Mouse (Mus musculus): Measurements from ENCODE around the gene Papss2. TPM values are rescaled to one million over a fixed set of nuclear protein-coding genes. Genes with fewer than 3 reads are reported as not detected.
"Not testable (repeated sequence)": the region's sequence is repeated elsewhere in the genome, so short reads cannot be mapped to it uniquely, and the experiment has no call there.

Papss2 gene
- polyA plus RNA-seq, 1 experiment from 2014 or later: 3.5 TPM

- no peaks in the 10 kb centered on the region for H3K4me1 ChIP-seq (replicated peaks; ENCODE audit: control insufficient read depth, insufficient read depth, low read length)
- no peaks in the 10 kb centered on the region for H3K27me3 ChIP-seq (replicated peaks; ENCODE audit: control insufficient read depth, insufficient read depth, low read length)
- DNase-seq (ENCODE audit: low spot score) (no peak), ATAC-seq (replicated peaks; ENCODE audit: low FRiP score) (no peak)
- H3K9me3 ChIP-seq (ENCODE audit: control insufficient read depth, low read length): no peaks in the 10 kb centered on the region
- H3K36me3 ChIP-seq (ENCODE audit: control insufficient read depth, insufficient read depth, low read length): no peaks in the 10 kb centered on the region
- H3K9ac ChIP-seq (ENCODE audit: low read depth, low read length): no peak overlapping the region
- H3K27ac ChIP-seq (ENCODE audit: low read depth, low read length): no peak overlapping the region
- no peak overlapping the region for H3K4me2 ChIP-seq
- H3K4me3 ChIP-seq (ENCODE audit: low read depth, low read length): no peak overlapping the region
- 72% methylated on average over 5 of the region's 5 CpGs for WGBS
Measured at GRCm38 (mm10) chr19:32659346-32659745, 63.8 kb downstream of the Papss2 start.

GRCm38 (mm10) chr19:32662936-32663335 lies 67.3 kb downstream of the Papss2 start:
- Histone ChIP-seq H3K36me3 (ENCODE audit: control insufficient read depth, insufficient read depth, low read length) (no peaks in the 10 kb centered on the region), H3K4me1 (replicated peaks; ENCODE audit: control insufficient read depth, insufficient read depth, low read length) (no peaks in the 10 kb centered on the region), H3K27me3 (replicated peaks; ENCODE audit: control insufficient read depth, insufficient read depth, low read length) (no peaks in the 10 kb centered on the region), H3K9me3 (ENCODE audit: control insufficient read depth, low read length) (no peaks in the 10 kb centered on the region), H3K27ac (ENCODE audit: low read depth, low read length) (no peak overlapping the region), H3K4me3 (ENCODE audit: low read depth, low read length) (no peak overlapping the region), H3K4me2 (no peak overlapping the region), H3K9ac (ENCODE audit: low read depth, low read length) (no peak overlapping the region)
- ATAC-seq (replicated peaks; ENCODE audit: low FRiP score) (no peak), DNase-seq (ENCODE audit: low spot score) (no peak)
- WGBS: 79% methylated on average over 6 of the region's 6 CpGs

GRCm38 (mm10) chr19:32665243-32665642 lies 69.7 kb downstream of the Papss2 start:
- Histone ChIP-seq H3K27me3 (replicated peaks; ENCODE audit: control insufficient read depth, insufficient read depth, low read length) (no peaks in the 10 kb centered on the region), H3K4me3 (ENCODE audit: low read depth, low read length) (no peak overlapping the region), H3K27ac (ENCODE audit: low read depth, low read length) (no peak overlapping the region), H3K4me1 (replicated peaks; ENCODE audit: control insufficient read depth, insufficient read depth, low read length) (no peaks in the 10 kb centered on the region), H3K9me3 (ENCODE audit: control insufficient read depth, low read length) (no peaks in the 10 kb centered on the region), H3K36me3 (ENCODE audit: control insufficient read depth, insufficient read depth, low read length) (no peaks in the 10 kb centered on the region), H3K9ac (ENCODE audit: low read depth, low read length) (no peak overlapping the region), H3K4me2 (no peak overlapping the region)
- 74% methylated on average over 8 of the region's 8 CpGs for WGBS
- no peak for DNase-seq (ENCODE audit: low spot score)
- no peak for ATAC-seq (replicated peaks; ENCODE audit: low FRiP score)

GRCm38 (mm10) chr19:32667830-32668229 lies 72.2 kb downstream of the Papss2 start:
- H3K27ac ChIP-seq (ENCODE audit: low read depth, low read length); ATAC-seq (replicated peaks; ENCODE audit: low FRiP score); H3K27me3 ChIP-seq (replicated peaks; ENCODE audit: control insufficient read depth, insufficient read depth, low read length); H3K36me3 ChIP-seq (ENCODE audit: control insufficient read depth, insufficient read depth, low read length); H3K4me3 ChIP-seq (ENCODE audit: low read depth, low read length); H3K9ac ChIP-seq (ENCODE audit: low read depth, low read length); H3K9me3 ChIP-seq (ENCODE audit: control insufficient read depth, low read length); H3K4me2 ChIP-seq; DNase-seq (ENCODE audit: low spot score); H3K4me1 ChIP-seq (replicated peaks; ENCODE audit: control insufficient read depth, insufficient read depth, low read length): not testable (repeated sequence)
- 83% methylated on average over 1 of the region's 1 CpGs for WGBS

GRCm38 (mm10) chr19:32675766-32676165 lies 80.2 kb downstream of the Papss2 start:
- 88% methylated on average over 3 of the region's 3 CpGs for WGBS
- DNase-seq (ENCODE audit: low spot score): no peak

GRCm38 (mm10) chr19:32680894-32681293 lies 85.3 kb downstream of the Papss2 start:
- no peaks in the 10 kb centered on the region for H3K9me3 ChIP-seq (ENCODE audit: control insufficient read depth, low read length)

More at GRCm38 (mm10) chr19:32675766-32676165, 80.2 kb downstream of the Papss2 start:
- no peak for ATAC-seq (replicated peaks; ENCODE audit: low FRiP score)
- H3K27ac ChIP-seq (ENCODE audit: low read depth, low read length): no peak overlapping the region
- no peak overlapping the region for H3K4me3 ChIP-seq (ENCODE audit: low read depth, low read length)
- no peak overlapping the region for H3K4me2 ChIP-seq
- no peaks in the 10 kb centered on the region for H3K27me3 ChIP-seq (replicated peaks; ENCODE audit: control insufficient read depth, insufficient read depth, low read length)
- H3K4me1 ChIP-seq (replicated peaks; ENCODE audit: control insufficient read depth, insufficient read depth, low read length): no peaks in the 10 kb centered on the region
- peaks cover 22% of the 10 kb centered on the region; the same call in 1 of the 2 replicates for H3K36me3 ChIP-seq (ENCODE audit: control insufficient read depth, insufficient read depth, low read length)
- no peak overlapping the region for H3K9ac ChIP-seq (ENCODE audit: low read depth, low read length)
- H3K9me3 ChIP-seq (ENCODE audit: control insufficient read depth, low read length): no peaks in the 10 kb centered on the region

GRCm38 (mm10) chr19:32683081-32683480 lies 87.5 kb downstream of the Papss2 start:
- Histone ChIP-seq H3K9ac (ENCODE audit: low read depth, low read length) (no peak overlapping the region), H3K4me3 (ENCODE audit: low read depth, low read length) (no peak overlapping the region), H3K36me3 (ENCODE audit: control insufficient read depth, insufficient read depth, low read length) (peaks cover 12% of the 10 kb centered on the region), H3K9me3 (ENCODE audit: control insufficient read depth, low read length) (no peaks in the 10 kb centered on the region), H3K4me1 (replicated peaks; ENCODE audit: control insufficient read depth, insufficient read depth, low read length) (no peaks in the 10 kb centered on the region; the same call in 1 of the 2 replicates), H3K4me2 (no peak overlapping the region), H3K27me3 (replicated peaks; ENCODE audit: control insufficient read depth, insufficient read depth, low read length) (no peaks in the 10 kb centered on the region), H3K27ac (ENCODE audit: low read depth, low read length) (no peak overlapping the region)
- WGBS: 92% methylated on average over 5 of the region's 5 CpGs
- DNase-seq (ENCODE audit: low spot score) (no peak), ATAC-seq (replicated peaks; ENCODE audit: low FRiP score) (no peak)

More at GRCm38 (mm10) chr19:32680894-32681293, 85.3 kb downstream of the Papss2 start:
- Histone ChIP-seq H3K4me2 (no peak overlapping the region), H3K27ac (ENCODE audit: low read depth, low read length) (no peak overlapping the region), H3K4me1 (replicated peaks; ENCODE audit: control insufficient read depth, insufficient read depth, low read length) (no peaks in the 10 kb centered on the region; the same call in 1 of the 2 replicates), H3K9ac (ENCODE audit: low read depth, low read length) (no peak overlapping the region), H3K27me3 (replicated peaks; ENCODE audit: control insufficient read depth, insufficient read depth, low read length) (no peaks in the 10 kb centered on the region), H3K36me3 (ENCODE audit: control insufficient read depth, insufficient read depth, low read length) (peaks cover 16% of the 10 kb centered on the region; the same call in 1 of the 2 replicates), H3K4me3 (ENCODE audit: low read depth, low read length) (no peak overlapping the region)
- no peak for DNase-seq (ENCODE audit: low spot score)
- ATAC-seq (replicated peaks; ENCODE audit: low FRiP score): no peak
- WGBS: 88% methylated on average over 2 of the region's 2 CpGs

GRCm38 (mm10) chr19:32687721-32688120 lies 92.1 kb downstream of the Papss2 start:
- Histone ChIP-seq H3K27ac (ENCODE audit: low read depth, low read length) (no peak overlapping the region), H3K9me3 (ENCODE audit: control insufficient read depth, low read length) (no peaks in the 10 kb centered on the region), H3K9ac (ENCODE audit: low read depth, low read length) (no peak overlapping the region), H3K36me3 (ENCODE audit: control insufficient read depth, insufficient read depth, low read length) (peaks cover 10% of the 10 kb centered on the region), H3K27me3 (replicated peaks; ENCODE audit: control insufficient read depth, insufficient read depth, low read length) (no peaks in the 10 kb centered on the region), H3K4me3 (ENCODE audit: low read depth, low read length) (no peak overlapping the region), H3K4me1 (replicated peaks; ENCODE audit: control insufficient read depth, insufficient read depth, low read length) (no peaks in the 10 kb centered on the region; the same call in 1 of the 2 replicates), H3K4me2 (no peak overlapping the region)
- DNase-seq (ENCODE audit: low spot score) (no peak), ATAC-seq (replicated peaks; ENCODE audit: low FRiP score) (no peak)
- 88% methylated on average over 5 of the region's 5 CpGs for WGBS

- not testable (repeated sequence) for H3K9me3 ChIP-seq (ENCODE audit: control insufficient read depth, low read length); H3K4me2 ChIP-seq; H3K4me1 ChIP-seq (replicated peaks; ENCODE audit: control insufficient read depth, insufficient read depth, low read length); DNase-seq (ENCODE audit: low spot score); H3K27ac ChIP-seq (ENCODE audit: low read depth, low read length); H3K9ac ChIP-seq (ENCODE audit: low read depth, low read length); H3K27me3 ChIP-seq (replicated peaks; ENCODE audit: control insufficient read depth, insufficient read depth, low read length); H3K4me3 ChIP-seq (ENCODE audit: low read depth, low read length)
- H3K36me3 ChIP-seq (ENCODE audit: control insufficient read depth, insufficient read depth, low read length): peaks cover 14% of the 10 kb centered on the region
- ATAC-seq (replicated peaks; ENCODE audit: low FRiP score): peak; percentile 41; the same call in 1 of the 2 replicates
- WGBS: 61% methylated on average over 3 of the region's 3 CpGs
Measured at GRCm38 (mm10) chr19:32688227-32688626, 92.6 kb downstream of the Papss2 start.
